Mouse (Mus musculus) kidney, adult 2 months (tissue): ENCODE data around the gene Ptprh.

ENCODE experiments used
- CTCF ChIP-seq: fragments of 200-500 bp; conservative IDR thresholded peaks from 2 replicates; pipeline ENCODE4 v1.5.1; 2011; ENCODE audit warnings: low read depth, mild to moderate bottlenecking, control low read depth, low read length, moderate library complexity, mixed read lengths; ENCODE audit not compliant: insufficient read depth, insufficient read length
- POLR2A ChIP-seq: fragments of 200-500 bp; IDR thresholded peaks from one replicate; pipeline ENCODE4 v1.6.1; 2011; ENCODE audit warnings: low read depth, low read length, control low read depth

DNA sequence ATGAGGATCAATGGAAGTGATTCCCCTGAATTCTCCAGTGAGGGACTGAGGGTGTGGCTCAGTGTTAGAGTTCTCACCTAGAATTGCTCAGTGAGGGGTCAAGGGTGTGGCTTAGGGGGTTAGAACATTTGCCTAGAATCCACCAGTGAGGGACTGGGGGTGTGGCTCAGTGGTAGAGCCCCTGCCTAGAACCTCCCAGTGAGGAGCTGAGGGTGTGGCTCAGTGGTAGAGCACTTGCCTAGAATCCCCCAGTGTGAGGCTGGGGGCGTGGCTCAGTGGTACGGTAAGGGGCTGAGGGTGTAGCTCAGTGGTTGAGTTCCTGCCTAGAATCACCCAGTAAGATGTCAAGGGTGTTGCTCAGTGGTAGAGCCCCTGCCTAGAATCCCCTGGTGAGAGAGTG lies 64.8 kb downstream of the Ptprh start:
- TF ChIP-seq POLR2A (no peak), CTCF (no peak)
